In the genomic region with DNA sequence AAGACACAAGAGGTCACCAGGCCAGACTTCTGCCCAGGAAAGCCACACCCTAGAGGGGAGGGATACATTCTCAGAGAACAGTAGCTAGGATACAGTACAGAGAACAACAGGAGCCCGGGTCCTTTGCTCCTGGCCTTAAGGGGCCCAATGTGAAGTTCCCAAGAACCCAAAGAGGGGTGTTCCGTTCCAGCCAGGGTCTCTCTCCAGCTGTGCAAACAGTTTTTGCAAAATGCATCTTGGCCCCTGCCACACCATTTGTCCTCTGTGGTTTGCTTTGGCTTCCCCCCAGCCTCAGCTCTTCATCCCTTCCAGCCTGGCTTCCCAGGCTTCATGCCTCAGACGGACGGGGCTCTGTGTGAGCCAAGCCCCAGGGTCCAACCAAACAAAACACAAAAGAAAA, we compare ENCODE assay signal across 26 mouse cellular contexts. TPM values are rescaled to one million over a fixed set of nuclear protein-coding genes. Genes with fewer than 3 reads are reported as not detected.
DNase-seq lines count a peak whose midpoint lies in the region; ATAC-seq and TF ChIP-seq lines count a peak whose summit lies in the region.
"Had no signal": no experiment of that assay in that cellular context is flagged by ENCODE, and none has a peak within 500 bp of the region (broad histone marks: within the 10 kb centered on the region; RNA-seq: fewer than 3 reads in every experiment).

No protein-coding gene starts in this region.

- H3K27ac ChIP-seq in heart, embryonic 12.5 days (ENCODE audit: poor library complexity, severe bottlenecking), result 0 out of 2 replicates have a peak overlapping the region, but pooled peaks have one; percentile 2
- H3K27ac ChIP-seq in heart, embryonic 11.5 days (ENCODE audit: low read depth, low read length), result no peak overlapping the region
- H3K27ac ChIP-seq in heart, embryonic 15.5 days, result peak overlapping the region; percentile 45
- peak overlapping the region; percentile 13; the same call in 1 of the 2 replicates for H3K27ac ChIP-seq in heart, postnatal 0 days (ENCODE audit: low read depth)
- H3K27ac ChIP-seq: hindbrain, embryonic 13.5 days; kidney, embryonic 15.5 days; layer of hippocampus, adult 2 months; limb, embryonic 13.5 days; lung, embryonic 15.5 days had no signal

- ATAC-seq in heart, embryonic 12.5 days (ENCODE audit: insufficient number of reproducible peaks, low FRiP score), result peak; percentile 40; the same call in 1 of the 2 replicates
- ATAC-seq in heart, embryonic 11.5 days (replicated peaks; ENCODE audit: insufficient number of reproducible peaks, low FRiP score, low TSS enrichment), result no peak
- peak; percentile 58 for ATAC-seq in heart, embryonic 15.5 days (replicated peaks; ENCODE audit: insufficient number of reproducible peaks, insufficient read depth, low FRiP score, low read depth)
- ATAC-seq in heart, postnatal 0 days (ENCODE audit: insufficient read depth, low read depth), result peak; percentile 66
- ATAC-seq: CD4-positive, CD25-positive, alpha-beta regulatory T cell, adult 4 months; forebrain, embryonic 16.5 days; intestine, postnatal 0 days had no signal

- DNase-seq in kidney, postnatal 10 days, result peak; percentile 56
- no peak for DNase-seq in kidney, adult 11 months
- peak; percentile 60 for DNase-seq in heart, postnatal 0 days (ENCODE audit: low spot score)
- no peak for DNase-seq in layer of hippocampus, postnatal 36 days
- DNase-seq: adrenal gland, postnatal 36 days; cerebellum, adult 18-20 months; cerebellum, postnatal 14 days; lung, postnatal 4 days; midbrain, embryonic 14.5 days; retina, postnatal 1 day; right cerebral cortex, postnatal 14 days; thymus, postnatal 4 days had no signal

- peaks cover 31% of the 10 kb centered on the region for H3K4me1 ChIP-seq in heart, embryonic 12.5 days (replicated peaks)
- H3K4me1 ChIP-seq in heart, embryonic 11.5 days (ENCODE audit: control insufficient read depth, insufficient read depth, low read length), result no peaks in the 10 kb centered on the region; the same call in none of the 2 replicates
- H3K4me1 ChIP-seq in heart, embryonic 15.5 days (replicated peaks), result peaks cover 25% of the 10 kb centered on the region
- H3K4me1 ChIP-seq in heart, postnatal 0 days (ENCODE audit: control insufficient read depth, insufficient read depth), result peaks cover 18% of the 10 kb centered on the region; the same call in 1 of the 2 replicates

- H3K4me3 ChIP-seq in heart, embryonic 12.5 days, result no peak overlapping the region
- no peak overlapping the region for H3K4me3 ChIP-seq in heart, embryonic 11.5 days (ENCODE audit: low read depth, low read length)
- H3K4me3 ChIP-seq in heart, embryonic 15.5 days, result no peak overlapping the region
- H3K4me3 ChIP-seq in heart, postnatal 0 days (ENCODE audit: low read depth, low read length), result no peak overlapping the region
- H3K4me3 ChIP-seq: erythroblast, embryonic 14.5 days; hindbrain, embryonic 13.5 days; kidney, embryonic 15.5 days; layer of hippocampus, adult 2 months; limb, embryonic 13.5 days; lung, embryonic 15.5 days; megakaryocyte, embryonic 14.5 days had no signal

- H3K9ac ChIP-seq in heart, embryonic 12.5 days, result no peak overlapping the region
- no peak overlapping the region for H3K9ac ChIP-seq in heart, embryonic 11.5 days (ENCODE audit: low read depth, low read length)
- no peak overlapping the region for H3K9ac ChIP-seq in heart, embryonic 15.5 days
- H3K9ac ChIP-seq in heart, postnatal 0 days (replicated peaks; ENCODE audit: low read depth, low read length), result no peak overlapping the region
- H3K9ac ChIP-seq: hindbrain, embryonic 13.5 days; kidney, embryonic 15.5 days; limb, embryonic 13.5 days; lung, embryonic 15.5 days had no signal

- H3K27me3 ChIP-seq in heart, embryonic 12.5 days (replicated peaks), result peaks cover 73% of the 10 kb centered on the region
- peaks cover 56% of the 10 kb centered on the region for H3K27me3 ChIP-seq in heart, embryonic 11.5 days (ENCODE audit: control insufficient read depth, insufficient read depth, low read length)
- peaks cover 34% of the 10 kb centered on the region for H3K27me3 ChIP-seq in heart, embryonic 15.5 days
- H3K27me3 ChIP-seq in heart, postnatal 0 days (ENCODE audit: control insufficient read depth, insufficient read depth, low read length), result peaks cover 3% of the 10 kb centered on the region; the same call in 1 of the 2 replicates
- H3K27me3 ChIP-seq: hindbrain, embryonic 13.5 days; kidney, embryonic 15.5 days; limb, embryonic 13.5 days; lung, embryonic 15.5 days had no signal

- no peaks in the 10 kb centered on the region for H3K36me3 ChIP-seq in heart, embryonic 12.5 days
- no peaks in the 10 kb centered on the region for H3K36me3 ChIP-seq in heart, embryonic 11.5 days (ENCODE audit: control insufficient read depth, insufficient read depth, low read length)
- no peaks in the 10 kb centered on the region for H3K36me3 ChIP-seq in heart, embryonic 15.5 days
- no peaks in the 10 kb centered on the region for H3K36me3 ChIP-seq in heart, postnatal 0 days (replicated peaks; ENCODE audit: control insufficient read depth, insufficient read depth, low read length)
- H3K36me3 ChIP-seq: hindbrain, embryonic 13.5 days; kidney, embryonic 15.5 days; limb, embryonic 13.5 days; lung, embryonic 15.5 days had no signal

- no peak for TF ChIP-seq CTCF in heart, postnatal 0 days (IDR thresholded peaks at IDR 0.05; ENCODE audit: low read depth)

- no peak overlapping the region for H3K4me2 ChIP-seq in heart, embryonic 12.5 days
- H3K4me2 ChIP-seq in heart, embryonic 11.5 days, result no peak overlapping the region
- H3K4me2 ChIP-seq in heart, embryonic 15.5 days, result no peak overlapping the region
- H3K4me2 ChIP-seq in heart, postnatal 0 days (ENCODE audit: low read depth, low read length), result no peak overlapping the region
- H3K4me2 ChIP-seq: hindbrain, embryonic 13.5 days; kidney, embryonic 15.5 days; limb, embryonic 13.5 days; liver, embryonic 11.5 days; lung, embryonic 15.5 days had no signal

- 57% methylated on average over 4 of the region's 4 CpGs for WGBS in heart, embryonic 12.5 days
- 69% methylated on average over 4 of the region's 4 CpGs for WGBS in heart, embryonic 11.5 days (ENCODE audit: insufficient replicate concordance)
- 56% methylated on average over 4 of the region's 4 CpGs for whole genome bisulfite sequencing in heart, embryonic 15.5 days
- 58% methylated on average over 4 of the region's 4 CpGs for WGBS in heart, postnatal 0 days

- no peak for TF ChIP-seq EP300 in heart, postnatal 0 days (IDR thresholded peaks at IDR 0.05; ENCODE audit: low read depth)

- H3K9me3 ChIP-seq in heart, embryonic 12.5 days (replicated peaks), result no peaks in the 10 kb centered on the region
- 0 out of 2 replicates have a peak, but pooled peaks cover 3% of the 10 kb centered on the region for H3K9me3 ChIP-seq in heart, embryonic 11.5 days (replicated peaks; ENCODE audit: control insufficient read depth, low read length)
- H3K9me3 ChIP-seq in heart, embryonic 15.5 days (replicated peaks), result no peaks in the 10 kb centered on the region; the same call in 1 of the 2 replicates
- H3K9me3 ChIP-seq in heart, postnatal 0 days (replicated peaks; ENCODE audit: control insufficient read depth, low read length), result no peaks in the 10 kb centered on the region
- H3K9me3 ChIP-seq: hindbrain, embryonic 13.5 days; lung, embryonic 15.5 days had no signal

RNA-seq across cellular contexts. Expression of a gene that starts 44.4 kb away (rescaled TPM):
- polyA plus RNA-seq in heart, embryonic 12.5 days (2016; fragmentation: Nextera tagmentation; extraction: Ambion mirVana), result 60.5 and 73.7 TPM in 2 replicates
- 49.8 and 54.3 TPM in 2 replicates for polyA plus RNA-seq in heart, embryonic 11.5 days (2014; fragmentation: Nextera tagmentation; extraction: Ambion mirVana)
- polyA plus RNA-seq in heart, embryonic 15.5 days (2015; fragmentation: Nextera tagmentation; extraction: Ambion mirVana), result 56.9 and 72.2 TPM in 2 replicates
- 66.0 and 114 TPM in 2 replicates for total RNA-seq in heart, postnatal 0 days (2014; rRNA removed; ENCODE audit: low replicate concordance)
- polyA plus RNA-seq in heart, postnatal 0 days (2015; fragmentation: Nextera tagmentation; extraction: Ambion mirVana), result 52.1 and 52.5 TPM in 2 replicates
- 10 to 100 TPM; 14.8 to 19.8 TPM for total RNA-seq in layer of hippocampus, postnatal 36 days (2021)

Comparison
In these comparisons a context has a peak if more than half of its experiments do, and no peak if none do; other contexts are left out.
1. DNase-seq: peak in kidney, postnatal 10 days (single experiment) and heart, postnatal 0 days (single experiment); none in kidney, adult 11 months (single experiment) and layer of hippocampus, postnatal 36 days (0 of 2).